Mouse (Mus musculus): Measurements from ENCODE around the gene Coro1a.
A peak's percentile ranks its signal among the peaks of the same experiment; 100 is the strongest.
"Not testable (repeated sequence)": the region's sequence is repeated elsewhere in the genome, so short reads cannot be mapped to it uniquely, and the experiment has no call there.

Gene Coro1a

GRCm38 (mm10) chr7:126707442-126708174, at the start of gene Coro1a:
Gene Coro1a (minus strand): TSS chr7:126707787.
- peak in 1 of 2 experiments; percentile 13 for DNase-seq (ENCODE audit: low spot score in 2 of 2)

- peak; percentile 79 to 82 for DNase-seq (ENCODE audit: low spot score in 2 of 2)
These were observed 47.3 kb upstream of the Coro1a start for GRCm38 (mm10) chr7:126754866-126755265.

GRCm38 (mm10) chr7:126749582-126750343, 42.2 kb upstream of the Coro1a start:
- no peak for DNase-seq (ENCODE audit: low spot score in 2 of 2)

GRCm38 (mm10) chr7:126748824-126749223, 41.2 kb upstream of the Coro1a start:
- DNase-seq (ENCODE audit: low spot score in 2 of 2): no peak

- no peak for DNase-seq (ENCODE audit: low spot score in 2 of 2)
These were observed 39.2 kb upstream of the Coro1a start for GRCm38 (mm10) chr7:126746798-126747197.

- peak in 1 of 2 experiments; percentile 55 for DNase-seq (ENCODE audit: low spot score in 2 of 2)
These were observed 38.5 kb upstream of the Coro1a start for GRCm38 (mm10) chr7:126746066-126746465.

GRCm38 (mm10) chr7:126741964-126742482, 34.4 kb upstream of the Coro1a start:
- DNase-seq (ENCODE audit: low spot score in 2 of 2): no peak

- DNase-seq (ENCODE audit: low spot score in 2 of 2): no peak
These were observed 33.9 kb upstream of the Coro1a start for GRCm38 (mm10) chr7:126741452-126741851.

GRCm38 (mm10) chr7:126740977-126741376, 33.4 kb upstream of the Coro1a start:
- no peak for DNase-seq (ENCODE audit: low spot score in 2 of 2)

GRCm38 (mm10) chr7:126740132-126740735, 32.6 kb upstream of the Coro1a start:
- DNase-seq (ENCODE audit: low spot score in 2 of 2): no peak

GRCm38 (mm10) chr7:126739551-126739950, 32.0 kb upstream of the Coro1a start:
- DNase-seq (ENCODE audit: low spot score in 2 of 2): no peak

GRCm38 (mm10) chr7:126736122-126736521, 28.5 kb upstream of the Coro1a start:
- no peak for DNase-seq (ENCODE audit: low spot score in 2 of 2)

GRCm38 (mm10) chr7:126730256-126730789, 22.7 kb upstream of the Coro1a start:
- not testable (repeated sequence) for DNase-seq (ENCODE audit: low spot score in 2 of 2)

- no peak for DNase-seq (ENCODE audit: low spot score in 2 of 2)
These were observed 18.1 kb upstream of the Coro1a start for GRCm38 (mm10) chr7:126725667-126726066.

- DNase-seq (ENCODE audit: low spot score in 2 of 2): no peak
These were observed 17.5 kb upstream of the Coro1a start for GRCm38 (mm10) chr7:126725077-126725476.

GRCm38 (mm10) chr7:126721635-126722034, 14.0 kb upstream of the Coro1a start:
- DNase-seq (ENCODE audit: low spot score in 2 of 2): no peak

- DNase-seq (ENCODE audit: low spot score in 2 of 2): no peak
These were observed 11.3 kb upstream of the Coro1a start for GRCm38 (mm10) chr7:126718787-126719337.

GRCm38 (mm10) chr7:126717566-126717965, 10.0 kb upstream of the Coro1a start:
- DNase-seq (ENCODE audit: low spot score in 2 of 2): no peak

- DNase-seq (ENCODE audit: low spot score in 2 of 2): no peak
These were observed 8.1 kb upstream of the Coro1a start for GRCm38 (mm10) chr7:126715679-126716078.

GRCm38 (mm10) chr7:126711910-126712309, 4.3 kb upstream of the Coro1a start:
- DNase-seq (ENCODE audit: low spot score in 2 of 2): no peak

- DNase-seq (ENCODE audit: low spot score in 2 of 2): no peak
These were observed 2.7 kb upstream of the Coro1a start for GRCm38 (mm10) chr7:126710266-126710665.

Data from heart, adult 9 months (tissue).